Mouse (Mus musculus) megakaryocyte progenitor cell, adult 5-6 weeks (primary cell): ENCODE results near the gene Phka1. TPM values are rescaled to one million over a fixed set of nuclear protein-coding genes. Genes with fewer than 3 reads are reported as not detected.

Experiments
- ATAC-seq: replicated peaks from 2 replicates; pipeline ENCODE4 v1.8.0; 2016; ENCODE audit warnings: mild to moderate bottlenecking, moderate TSS enrichment, inconsistent platforms; ENCODE audit not compliant: poor library complexity
- total RNA-seq, 2 experiments: library from RNA; stranded (forward) in 1 of 2; stranded (reverse) in 1 of 2; fragments of 157-497, 149-512 nt in 1 of 2; fragments of 200-1000 nt in 1 of 2; gene quantifications; 2 replicates each; pipeline versions ENCODE4 v1.2.3 to v1.2.4; 2015 to 2017

Gene Phka1
- total RNA-seq, 2 experiments from 2014 or later = 2.4 to 3.4 TPM

DNA sequence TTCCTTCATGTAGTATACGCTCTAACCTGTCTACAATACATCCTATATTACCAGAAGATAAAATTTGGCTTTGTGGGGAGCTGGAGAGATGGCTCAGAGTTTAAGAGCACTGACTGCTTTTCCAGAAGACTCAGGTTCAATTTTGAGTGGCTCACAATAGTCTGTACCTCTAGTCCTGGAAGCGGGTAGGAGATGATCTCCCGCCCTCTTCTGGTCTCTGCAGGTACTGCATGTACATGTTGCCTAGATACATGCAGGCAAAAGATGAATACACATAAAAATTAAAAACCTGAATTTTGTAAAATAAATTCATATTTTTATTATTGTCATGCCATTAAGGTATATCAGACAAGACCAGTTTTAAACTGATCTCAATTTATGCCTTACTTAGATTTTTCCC lies 167.3 kb downstream of the Phka1 start:
- peak; percentile 61; the same call in 1 of the 2 replicates for ATAC-seq

DNA sequence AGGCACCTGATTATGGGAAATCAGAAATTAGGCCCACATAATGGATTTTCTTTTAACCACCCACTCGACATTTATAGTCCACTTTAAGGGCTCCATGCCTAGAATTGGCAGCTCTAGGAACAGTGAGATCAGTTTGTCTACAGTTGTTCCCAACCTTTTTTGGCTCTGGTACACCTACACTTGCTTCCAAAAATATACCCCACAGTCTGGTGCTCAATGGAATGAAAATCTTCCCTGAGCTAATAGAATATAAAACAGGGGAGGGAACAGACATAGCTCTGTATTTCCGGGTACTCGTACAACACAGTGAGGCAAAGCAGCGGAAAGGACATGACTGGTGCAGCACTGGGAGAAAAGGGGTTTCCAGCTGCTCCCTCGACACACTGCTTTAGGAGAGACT lies 168.5 kb downstream of the Phka1 start:
- no peak for ATAC-seq

Other genes with a start within 250 kb of the Phka1 start
- 5.1 and 8.6 TPM in 2 replicates for gene Hdac8, start 138.9 kb downstream of the Phka1 start, total RNA-seq (2015)
- gene Hdac8, start 138.9 kb downstream of the Phka1 start, total RNA-seq (2017) = 12.1 and 12.2 TPM in 2 replicates
- gene Gm3880, start 42.7 kb upstream of the Phka1 start, total RNA-seq (2015) = not detected in 2 replicates
- not detected in 2 replicates for gene Gm3880, start 42.7 kb upstream of the Phka1 start, total RNA-seq (2017)
- gene Gm9112, start 63.4 kb upstream of the Phka1 start, total RNA-seq (2015) = not detected in 2 replicates
- not detected in 2 replicates for gene Gm9112, start 63.4 kb upstream of the Phka1 start, total RNA-seq (2017)
- gene Dmrtc1b, start 63.6 kb upstream of the Phka1 start, total RNA-seq (2015) = not detected in 2 replicates
- gene Dmrtc1b, start 63.6 kb upstream of the Phka1 start, total RNA-seq (2017) = not detected in 2 replicates
- not detected in 2 replicates for gene Dmrtc1c1, start 158.7 kb upstream of the Phka1 start, total RNA-seq (2015)
- not detected in 2 replicates for gene Dmrtc1c1, start 158.7 kb upstream of the Phka1 start, total RNA-seq (2017)
- not detected in 2 replicates for gene Dmrtc1c2, start 210.4 kb upstream of the Phka1 start, total RNA-seq (2015)
- not detected in 2 replicates for gene Dmrtc1c2, start 210.4 kb upstream of the Phka1 start, total RNA-seq (2017)
- gene 1700031F05Rik, start 223.7 kb upstream of the Phka1 start, total RNA-seq (2015) = not detected in 2 replicates
- gene 1700031F05Rik, start 223.7 kb upstream of the Phka1 start, total RNA-seq (2017) = not detected in 2 replicates